Mouse (Mus musculus) erythroblast, embryonic 14.5 days (primary cell): ENCODE data around the gene Rab11a. TPM values are rescaled to one million over a fixed set of nuclear protein-coding genes. Genes with fewer than 3 reads are reported as not detected.

Experiments used
- H3K27me3 ChIP-seq: 2 replicates; pipeline ENCODE4 v1.6.1; 2012; ENCODE audit warnings: inconsistent platforms; ENCODE audit not compliant: control insufficient read depth
- H3K36me3 ChIP-seq: 2 replicates; pipeline ENCODE4 v1.6.1; 2012; ENCODE audit warnings: mild to moderate bottlenecking, inconsistent platforms; ENCODE audit not compliant: control insufficient read depth
- H3K4me1 ChIP-seq: 2 replicates; pipeline ENCODE4 v1.6.1; 2012; ENCODE audit warnings: inconsistent platforms; ENCODE audit not compliant: control insufficient read depth
- H3K4me3 ChIP-seq: replicated peaks from 2 replicates; pipeline ENCODE3; 2012; ENCODE audit warnings: moderate library complexity, mild to moderate bottlenecking, inconsistent platforms
- H3K9me3 ChIP-seq: 2 replicates; pipeline ENCODE4 v1.6.1; 2012; ENCODE audit warnings: low read length, inconsistent platforms, mixed read lengths; ENCODE audit not compliant: control insufficient read depth
- GATA1 ChIP-seq: IDR thresholded peaks from 2 replicates; pipeline ENCODE4 v1.6.1; 2012; ENCODE audit warnings: low read length, inconsistent platforms, mixed read lengths
- TAL1 ChIP-seq: IDR thresholded peaks from 3 replicates; pipeline ENCODE4 v1.6.1; 2012; ENCODE audit warnings: low read length, inconsistent platforms, mixed read lengths
- polyA plus RNA-seq: library from polyadenylated mRNA; stranded (reverse); fragments of >175 nt; gene quantifications from 2 replicates; pipeline ENCODE4 v1.2.3, GENCODE M21; 2012

Gene Rab11a
- polyA plus RNA-seq, 1 experiment: 35.5 TPM

- Histone ChIP-seq H3K4me3 (no peak overlapping the region), H3K4me1 (peaks cover 7% of the 10 kb centered on the region), H3K27me3 (peaks cover 6% of the 10 kb centered on the region), H3K9me3 (no peaks in the 10 kb centered on the region), H3K36me3 (no peaks in the 10 kb centered on the region)
- TF ChIP-seq GATA1 (no peak), TAL1 (no peak)
These were observed 36.9 kb upstream of the Rab11a start for GRCm38 (mm10) chr9:64774411-64774811.

- H3K4me3 ChIP-seq: no peak overlapping the region
- peaks cover 6% of the 10 kb centered on the region for H3K27me3 ChIP-seq
- H3K4me1 ChIP-seq: peaks cover 3% of the 10 kb centered on the region; the same call in 1 of the 2 replicates
- H3K9me3 ChIP-seq: no peaks in the 10 kb centered on the region
- no peaks in the 10 kb centered on the region for H3K36me3 ChIP-seq
- TF ChIP-seq TAL1 (no peak), GATA1 (no peak)
These were observed 36.4 kb upstream of the Rab11a start for GRCm38 (mm10) chr9:64773936-64774335.

- no peak for TF ChIP-seq GATA1
- no peak for TF ChIP-seq TAL1
- Histone ChIP-seq H3K9me3 (no peaks in the 10 kb centered on the region), H3K4me1 (peaks cover 3% of the 10 kb centered on the region; the same call in 1 of the 2 replicates)
These were observed 35.7 kb upstream of the Rab11a start for GRCm38 (mm10) chr9:64773254-64773653.

GRCm38 (mm10) chr9:64771236-64771635 is 33.7 kb upstream of the Rab11a start:
- H3K4me1 ChIP-seq: no peaks in the 10 kb centered on the region
- no peaks in the 10 kb centered on the region; the same call in 1 of the 2 replicates for H3K9me3 ChIP-seq
- no peaks in the 10 kb centered on the region for H3K36me3 ChIP-seq
- TF ChIP-seq TAL1 (no peak), GATA1 (no peak)
- peaks cover 6% of the 10 kb centered on the region for H3K27me3 ChIP-seq
- no peak overlapping the region for H3K4me3 ChIP-seq

More at GRCm38 (mm10) chr9:64773254-64773653, 35.7 kb upstream of the Rab11a start:
- no peak overlapping the region for H3K4me3 ChIP-seq
- peaks cover 6% of the 10 kb centered on the region for H3K27me3 ChIP-seq
- H3K36me3 ChIP-seq: no peaks in the 10 kb centered on the region

- Histone ChIP-seq H3K27me3 (peaks cover 6% of the 10 kb centered on the region), H3K4me1 (no peaks in the 10 kb centered on the region), H3K9me3 (peaks cover 3% of the 10 kb centered on the region), H3K4me3 (no peak overlapping the region), H3K36me3 (no peaks in the 10 kb centered on the region)
- TF ChIP-seq GATA1: no peak
- no peak for TF ChIP-seq TAL1
These were observed 32.9 kb upstream of the Rab11a start for GRCm38 (mm10) chr9:64770411-64770849.

- Histone ChIP-seq H3K36me3 (no peaks in the 10 kb centered on the region), H3K4me3 (no peak overlapping the region), H3K27me3 (peaks cover 6% of the 10 kb centered on the region)
These were observed 32.4 kb upstream of the Rab11a start for GRCm38 (mm10) chr9:64769911-64770310.

GRCm38 (mm10) chr9:64769066-64769695 is 31.6 kb upstream of the Rab11a start:
- peaks cover 3% of the 10 kb centered on the region for H3K9me3 ChIP-seq
- no peak overlapping the region for H3K4me3 ChIP-seq
- peaks cover 6% of the 10 kb centered on the region for H3K4me1 ChIP-seq
- TF ChIP-seq GATA1 (no peak), TAL1 (no peak)
- H3K27me3 ChIP-seq: peaks cover 6% of the 10 kb centered on the region
- H3K36me3 ChIP-seq: no peaks in the 10 kb centered on the region

More at GRCm38 (mm10) chr9:64769911-64770310, 32.4 kb upstream of the Rab11a start:
- Histone ChIP-seq H3K4me1 (peaks cover 2% of the 10 kb centered on the region), H3K9me3 (peaks cover 3% of the 10 kb centered on the region)
- TF ChIP-seq GATA1: no peak
- no peak for TF ChIP-seq TAL1

- peaks cover 6% of the 10 kb centered on the region for H3K4me1 ChIP-seq
- no peak overlapping the region for H3K4me3 ChIP-seq
- H3K27me3 ChIP-seq: peaks cover 6% of the 10 kb centered on the region
- no peak for TF ChIP-seq GATA1
- no peak for TF ChIP-seq TAL1
- H3K9me3 ChIP-seq: peaks cover 3% of the 10 kb centered on the region
- H3K36me3 ChIP-seq: no peaks in the 10 kb centered on the region
These were observed 30.2 kb upstream of the Rab11a start for GRCm38 (mm10) chr9:64767796-64768195.

GRCm38 (mm10) chr9:64766136-64766535 is 28.6 kb upstream of the Rab11a start:
- peaks cover 3% of the 10 kb centered on the region for H3K9me3 ChIP-seq
- H3K36me3 ChIP-seq: no peaks in the 10 kb centered on the region
- no peak overlapping the region for H3K4me3 ChIP-seq
- H3K4me1 ChIP-seq: peaks cover 6% of the 10 kb centered on the region
- H3K27me3 ChIP-seq: peaks cover under 1% of the 10 kb centered on the region
- no peak for TF ChIP-seq TAL1
- no peak for TF ChIP-seq GATA1

GRCm38 (mm10) chr9:64764824-64765223 is 27.3 kb upstream of the Rab11a start:
- Histone ChIP-seq H3K4me1 (peaks cover 6% of the 10 kb centered on the region), H3K27me3 (no peaks in the 10 kb centered on the region), H3K9me3 (peaks cover 3% of the 10 kb centered on the region), H3K36me3 (no peaks in the 10 kb centered on the region), H3K4me3 (no peak overlapping the region)
- no peak for TF ChIP-seq GATA1
- no peak for TF ChIP-seq TAL1
